Mouse (Mus musculus): ENCODE measurements around the gene Bricd5. TPM values are rescaled to one million over a fixed set of nuclear protein-coding genes. Genes with fewer than 3 reads are reported as not detected.
A peak's percentile ranks its signal among the peaks of the same experiment; 100 is the strongest.

Gene Bricd5
- total RNA-seq, 2 experiments from 2014 or later: 0.42 to 0.53 TPM

GRCm38 (mm10) chr17:24461580-24461979, 12.1 kb upstream of the Bricd5 start:
- no peak for DNase-seq (ENCODE audit: low spot score in 2 of 2)

DNA sequence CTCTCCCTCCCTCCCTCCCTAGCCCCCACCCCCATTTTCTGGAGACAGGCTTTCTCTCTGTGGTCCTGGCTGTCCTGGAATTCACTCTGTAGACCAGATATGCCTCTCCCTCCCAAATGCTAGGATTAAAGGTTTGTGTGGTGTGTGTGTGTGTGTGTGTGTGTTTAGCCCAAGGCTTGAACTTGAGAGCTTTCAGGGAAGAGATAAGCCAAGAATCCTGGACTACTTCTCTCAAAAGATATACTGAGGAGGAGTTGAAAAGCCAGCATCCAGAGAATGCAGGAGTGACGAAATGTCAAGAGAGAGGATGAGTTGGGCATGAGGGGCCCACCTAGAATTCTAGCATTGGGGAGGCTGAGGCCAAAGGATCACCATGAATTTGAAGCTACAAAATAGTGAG, 10.8 kb upstream of the Bricd5 start:
- no peak for DNase-seq (ENCODE audit: low spot score in 2 of 2)

DNA sequence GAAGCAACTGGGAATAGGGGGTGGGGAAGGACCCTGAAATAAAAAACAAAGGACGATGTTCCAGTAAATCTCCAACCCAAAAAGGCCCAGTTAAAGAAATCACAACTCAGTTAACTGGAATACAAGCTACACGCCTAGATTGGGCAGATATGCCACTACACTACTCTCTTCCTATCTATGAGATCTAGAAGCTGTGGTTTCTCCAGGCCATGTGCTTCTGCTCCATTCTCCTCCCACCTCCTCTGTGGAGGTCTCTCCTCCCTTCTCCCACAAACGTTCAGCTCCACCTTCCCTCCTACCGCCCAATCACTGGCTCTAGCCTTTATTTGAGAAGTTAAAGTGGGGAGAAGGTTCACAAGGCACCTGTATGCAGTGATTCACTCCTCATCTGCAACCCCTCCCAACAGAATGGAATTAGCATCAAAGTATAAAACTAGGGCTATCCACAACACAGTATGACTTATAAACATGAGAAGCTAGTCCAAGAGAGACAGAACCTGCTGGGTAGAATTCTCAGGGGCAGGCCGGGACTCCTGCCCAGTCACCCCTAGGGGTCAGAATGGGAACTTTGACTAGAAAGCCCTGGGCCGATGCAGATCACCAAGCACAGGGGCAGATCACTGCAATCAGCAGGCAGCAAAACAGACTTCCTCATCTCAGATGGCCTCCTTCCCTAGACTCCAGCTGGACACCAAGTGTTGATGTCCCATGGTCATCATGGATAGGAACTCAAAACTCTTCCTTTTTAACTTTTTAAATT, 10.1 kb upstream of the Bricd5 start:
- no peak for DNase-seq (ENCODE audit: low spot score in 2 of 2)

GRCm38 (mm10) chr17:24468636-24469246, 4.9 kb upstream of the Bricd5 start:
- no peak for DNase-seq (ENCODE audit: low spot score in 2 of 2)

- DNase-seq (ENCODE audit: low spot score in 2 of 2): no peak
Measured at GRCm38 (mm10) chr17:24469336-24469909, 4.3 kb upstream of the Bricd5 start.

- peak; percentile 96 to 97 for DNase-seq (ENCODE audit: low spot score in 2 of 2)
Measured at GRCm38 (mm10) chr17:24469910-24470602, 3.6 kb upstream of the Bricd5 start, which contains the start of the genes E4f1 and Pgp. E4f1 (minus strand) TSS chr17:24470313. Pgp (plus strand) TSS chr17:24470392.

- DNase-seq (ENCODE audit: low spot score in 2 of 2): peak; percentile 52 to 61
Measured at GRCm38 (mm10) chr17:24470701-24471527, 2.8 kb upstream of the Bricd5 start.

- DNase-seq (ENCODE audit: low spot score in 2 of 2): peak; percentile 57 to 68
Measured at GRCm38 (mm10) chr17:24472512-24472911, 1.2 kb upstream of the Bricd5 start.

DNA sequence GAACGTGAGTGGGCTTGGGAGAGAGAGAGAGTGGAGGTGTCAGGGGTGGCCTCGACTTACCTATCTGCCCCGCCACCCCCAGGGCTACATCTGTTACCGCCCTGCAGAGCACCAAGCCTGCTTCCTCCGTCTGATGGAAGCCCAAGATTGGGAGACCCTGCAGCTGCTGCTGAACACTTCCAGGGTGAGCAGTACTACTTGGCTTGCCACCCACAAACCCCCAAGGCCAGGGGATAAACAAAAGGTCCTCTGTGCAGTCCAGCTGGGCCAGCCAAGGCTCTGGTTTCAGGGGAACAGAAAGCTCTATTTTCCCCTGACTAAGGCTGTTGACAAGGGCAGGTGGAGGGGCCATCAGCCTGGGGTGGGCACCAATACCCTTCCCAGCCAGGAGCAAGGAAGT, 873 bp downstream of the Bricd5 start:
- DNase-seq (ENCODE audit: low spot score in 2 of 2): no peak

DNA sequence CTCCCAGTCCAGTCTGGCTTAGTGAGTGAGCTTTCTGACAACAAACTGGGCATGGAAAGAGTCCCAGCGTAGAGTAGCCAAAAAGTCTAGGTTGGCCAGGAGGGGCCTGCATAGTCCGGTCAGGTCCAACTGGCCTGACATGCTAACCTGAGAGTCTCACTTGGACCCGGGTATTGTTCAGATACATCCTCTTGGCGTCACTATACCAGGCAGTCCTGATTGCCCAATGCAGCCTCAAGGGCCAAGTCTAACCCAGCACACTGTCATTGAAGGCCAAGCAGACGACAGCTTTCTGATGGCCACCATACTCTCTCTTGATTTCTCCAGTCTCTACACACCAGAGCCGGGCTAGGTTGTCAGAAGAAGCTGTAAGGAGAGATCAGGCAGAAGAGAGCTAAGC, 1.9 kb downstream of the Bricd5 start:
- no peak for DNase-seq (ENCODE audit: low spot score in 2 of 2)

DNA sequence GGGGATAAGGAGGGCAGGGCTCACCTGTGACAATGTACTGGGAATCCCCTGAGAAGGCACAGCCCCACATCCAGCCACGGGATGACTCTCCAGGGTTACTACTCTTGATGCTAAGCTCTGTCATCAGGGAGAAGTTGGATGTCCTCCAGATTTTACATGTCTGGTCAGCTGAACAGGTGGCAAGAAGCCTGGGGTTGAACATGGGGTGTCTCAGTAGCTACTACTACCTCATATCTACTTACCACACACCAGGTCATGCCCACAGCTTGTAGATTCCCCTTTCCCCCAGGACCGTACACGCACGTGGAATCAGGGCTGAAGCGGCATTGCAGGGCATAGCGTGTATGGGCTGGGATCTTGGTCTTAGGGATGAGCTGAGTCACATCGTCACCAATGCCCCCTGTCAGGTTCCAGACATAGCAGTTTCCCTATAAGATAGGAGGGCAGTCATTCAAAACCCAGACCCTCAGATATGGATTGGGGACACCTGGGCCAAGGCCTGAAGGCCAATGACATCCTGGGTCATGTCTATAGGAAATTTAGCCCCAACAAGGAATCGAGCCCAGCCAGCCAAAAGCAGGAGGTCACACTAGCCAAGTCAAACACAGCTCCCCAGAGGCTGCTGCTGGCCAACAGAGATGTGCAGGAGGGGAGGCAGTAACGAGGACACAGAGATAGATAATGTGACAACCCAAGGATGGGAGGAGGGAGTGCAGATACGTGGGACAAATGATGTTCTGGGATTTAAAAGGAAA, 2.5 kb downstream of the Bricd5 start:
- no peak for DNase-seq (ENCODE audit: low spot score in 2 of 2)

GRCm38 (mm10) chr17:24477053-24477984, 3.6 kb downstream of the Bricd5 start:
- no peak for DNase-seq (ENCODE audit: low spot score in 2 of 2)

DNA sequence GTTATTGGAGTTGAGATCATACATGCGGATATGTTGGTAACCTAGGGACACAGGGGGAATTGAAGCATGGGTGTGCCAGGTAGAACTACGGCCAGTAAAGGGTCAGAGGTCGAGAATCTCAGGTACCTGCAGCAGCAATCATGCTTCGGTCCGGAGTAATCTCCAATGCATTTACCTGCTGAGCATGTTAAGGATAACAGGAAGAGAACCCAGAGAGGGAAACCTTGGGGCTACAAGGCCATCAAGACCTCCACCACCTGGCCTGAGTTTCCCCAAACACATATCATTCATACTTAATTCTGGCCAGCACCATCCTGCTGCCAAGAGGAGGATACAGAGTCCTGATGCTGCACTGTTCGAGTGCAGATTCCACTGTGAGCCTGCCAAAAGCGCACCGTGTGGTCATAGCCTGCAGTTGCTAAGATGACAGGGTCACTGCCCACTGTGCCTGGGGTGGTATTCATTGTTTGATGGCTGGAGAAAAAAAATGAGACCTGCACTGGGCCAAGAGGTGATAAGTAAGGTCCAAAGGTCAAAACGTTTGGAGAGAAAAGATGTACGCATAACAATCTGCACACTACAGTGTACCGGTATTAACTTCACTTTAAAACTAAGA, 4.4 kb downstream of the Bricd5 start:
- DNase-seq (ENCODE audit: low spot score in 2 of 2): no peak

GRCm38 (mm10) chr17:24478663-24479380, 5.1 kb downstream of the Bricd5 start, which contains the start of gene Mlst8:
Mlst8 (minus strand) TSS chr17:24479078.
- peak; percentile 96 to 97 for DNase-seq (ENCODE audit: low spot score in 2 of 2)

- no peak for DNase-seq (ENCODE audit: low spot score in 2 of 2)
Measured at GRCm38 (mm10) chr17:24479431-24479830, 5.7 kb downstream of the Bricd5 start.

GRCm38 (mm10) chr17:24480201-24480826, 6.6 kb downstream of the Bricd5 start:
- DNase-seq (ENCODE audit: low spot score in 2 of 2): no peak

Measured in adrenal gland, adult 18-20 months (tissue).